Mouse (Mus musculus) myocyte (in vitro differentiated cells): ENCODE measurements around the gene Tanc1.

Experiments used
- E2F4 ChIP-seq: IDR thresholded peaks from one replicate; pipeline ENCODE4 v1.6.1; 2011; ENCODE audit warnings: mild to moderate bottlenecking, control low read depth, moderate library complexity; ENCODE audit not compliant: insufficient read depth
- MAX ChIP-seq: IDR thresholded peaks from one replicate; pipeline ENCODE4 v1.6.1; 2011; ENCODE audit warnings: low read depth, mild to moderate bottlenecking, control low read depth
- MYOD1 ChIP-seq, 3 experiments: IDR thresholded peaks; one replicate each; pipeline ENCODE4 v1.6.1; 2011; ENCODE audit warnings: control low read depth in 2 of 3, low read depth in 2 of 3, mild to moderate bottlenecking in 2 of 3, moderate library complexity in 1 of 3; ENCODE audit not compliant: insufficient read length in 2 of 3, control insufficient read depth in 1 of 3
- POLR2A ChIP-seq: IDR thresholded peaks from one replicate; pipeline ENCODE4 v1.6.1; 2011; ENCODE audit warnings: low read depth, mild to moderate bottlenecking, control low read depth, moderate library complexity; ENCODE audit not compliant: insufficient read length
- REST ChIP-seq: IDR thresholded peaks from one replicate; pipeline ENCODE4 v1.6.1; 2011; ENCODE audit warnings: mild to moderate bottlenecking, control low read depth, moderate library complexity; ENCODE audit not compliant: insufficient read depth, insufficient read length
- SRF ChIP-seq: IDR thresholded peaks from one replicate; pipeline ENCODE4 v1.6.1; 2011; ENCODE audit warnings: low read depth; ENCODE audit not compliant: control insufficient read depth, insufficient read length

DNA sequence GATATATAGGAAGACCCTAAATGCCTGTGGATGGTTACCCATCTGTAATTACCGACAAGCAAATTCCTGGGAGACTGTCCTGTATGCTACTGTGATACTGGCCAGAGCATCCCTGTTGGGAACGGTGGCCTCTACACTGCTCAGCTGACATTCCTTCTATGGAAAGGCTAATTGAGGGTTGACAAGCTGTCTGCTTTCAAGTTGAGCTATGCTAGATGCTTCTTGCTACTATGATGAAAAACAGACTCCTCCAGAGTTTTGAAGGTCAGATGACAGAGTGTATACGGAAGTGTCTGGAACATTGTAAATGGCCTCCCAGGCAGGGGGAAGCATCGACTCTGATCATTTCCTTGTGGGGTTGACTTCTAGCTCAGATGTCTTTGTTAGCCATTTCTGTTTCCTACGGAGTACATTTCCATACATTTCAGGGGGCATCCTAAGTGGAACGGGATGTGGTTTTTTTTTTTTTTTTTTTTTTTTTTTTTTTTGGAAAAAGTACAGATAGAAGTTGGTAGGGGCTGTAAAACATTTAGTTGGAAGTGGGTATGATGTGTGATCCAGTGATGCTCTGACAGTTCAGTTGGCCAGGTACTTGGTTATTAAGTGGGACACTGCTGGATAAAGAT, 10.8 kb downstream of the Tanc1 start:
- no peak for TF ChIP-seq POLR2A
- TF ChIP-seq REST: no peak
- no peak for TF ChIP-seq MAX
- no peak for TF ChIP-seq E2F4
- no peak for TF ChIP-seq MYOD1 (IDR thresholded peaks at IDR 0.05; ENCODE audit: control insufficient read depth in 1 of 3, insufficient read length in 2 of 3, low read depth in 2 of 3)
- no peak for TF ChIP-seq SRF
